Mouse (Mus musculus) limb, embryonic 10.5 days (tissue): ENCODE data around the gene Dgke. TPM values are rescaled to one million over a fixed set of nuclear protein-coding genes. Genes with fewer than 3 reads are reported as not detected.
"Not testable (repeated sequence)": the region's sequence is repeated elsewhere in the genome, so short reads cannot be mapped to it uniquely, and the experiment has no call there.

Experiments used
- DNase-seq: peaks from one replicate; pipeline ENCODE4 v3.0.0-alpha.2; 2017; ENCODE audit warnings: low spot score
- H3K27ac ChIP-seq: fragments of 300-500 bp; sonication (generic); 2 replicates; pipeline ENCODE4 v1.5.1; 2016; ENCODE audit warnings: mild to moderate bottlenecking
- H3K27me3 ChIP-seq: fragments of 300-500 bp; sonication (generic); 2 replicates; pipeline ENCODE4 v1.6.1; 2016; ENCODE audit warnings: low read depth, mild to moderate bottlenecking; ENCODE audit not compliant: poor library complexity, severe bottlenecking
- H3K36me3 ChIP-seq: fragments of 300-500 bp; sonication (generic); 2 replicates; pipeline ENCODE4 v1.6.1; 2016; ENCODE audit warnings: mild to moderate bottlenecking, moderate library complexity
- H3K4me1 ChIP-seq: fragments of 300-500 bp; sonication (generic); 2 replicates; pipeline ENCODE4 v1.6.1; 2016
- H3K4me3 ChIP-seq: fragments of 300-500 bp; sonication (generic); 2 replicates; pipeline ENCODE4 v1.5.1; 2016; ENCODE audit warnings: mild to moderate bottlenecking, moderate library complexity
- H3K9me3 ChIP-seq: fragments of 300-500 bp; sonication (generic); replicated peaks from 2 replicates; pipeline ENCODE4 v1.6.1; 2016; ENCODE audit warnings: mild to moderate bottlenecking
- WGBS: fragments of 180-500 bp; shearing (Covaris S2); methylation state at CpG from one replicate; pipeline ENCODE4 v1.1.7; 2016; 5-methylcytosine and 5-hydroxymethylcytosine counted together
- polyA plus RNA-seq: library from polyadenylated mRNA; unstranded; fragments of >200 nt; fragmentation: Nextera tagmentation; extraction: Ambion mirVana; gene quantifications from 2 replicates; pipeline ENCODE4 v1.2.1, GENCODE M21; 2016

Gene Dgke
- 3.7 and 5.6 TPM in 2 replicates for polyA plus RNA-seq

DNA sequence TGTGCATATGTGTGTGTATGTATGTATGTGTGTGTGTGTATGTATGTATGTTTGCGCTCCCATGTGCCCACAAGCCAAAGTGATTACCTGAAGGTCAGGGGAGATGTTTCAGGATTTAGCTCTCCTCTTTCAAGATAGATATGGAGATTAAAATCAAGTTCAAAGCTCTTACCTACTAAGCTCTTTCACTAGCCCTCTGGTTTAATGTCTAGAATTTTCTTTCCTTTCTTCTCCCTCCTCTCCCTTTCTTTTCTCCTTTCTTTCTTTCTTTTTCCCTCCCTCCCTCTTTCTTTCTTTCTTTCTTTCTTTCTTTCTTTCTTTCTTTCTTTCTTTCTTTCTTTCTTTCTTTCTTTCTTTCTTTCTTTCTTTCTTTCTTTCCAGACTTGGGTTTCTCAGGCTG, at the start of gene Dgke:
Dgke (minus strand) TSS at position 101 of the 400 bp plus-strand sequence.
- peaks cover 6% of the 10 kb centered on the region; the same call in 1 of the 2 replicates for H3K4me1 ChIP-seq
- H3K9me3 ChIP-seq, result no peaks in the 10 kb centered on the region
- no peak within 1 kb of the TSS for H3K4me3 ChIP-seq
- no peaks in the 10 kb centered on the region for H3K36me3 ChIP-seq
- no peak for DNase-seq
- no peak within 1 kb of the TSS; the same call in 1 of the 2 replicates for H3K27ac ChIP-seq
- no peaks in the 10 kb centered on the region for H3K27me3 ChIP-seq
- 100% methylated on average over 1 of the region's 1 CpGs for WGBS

DNA sequence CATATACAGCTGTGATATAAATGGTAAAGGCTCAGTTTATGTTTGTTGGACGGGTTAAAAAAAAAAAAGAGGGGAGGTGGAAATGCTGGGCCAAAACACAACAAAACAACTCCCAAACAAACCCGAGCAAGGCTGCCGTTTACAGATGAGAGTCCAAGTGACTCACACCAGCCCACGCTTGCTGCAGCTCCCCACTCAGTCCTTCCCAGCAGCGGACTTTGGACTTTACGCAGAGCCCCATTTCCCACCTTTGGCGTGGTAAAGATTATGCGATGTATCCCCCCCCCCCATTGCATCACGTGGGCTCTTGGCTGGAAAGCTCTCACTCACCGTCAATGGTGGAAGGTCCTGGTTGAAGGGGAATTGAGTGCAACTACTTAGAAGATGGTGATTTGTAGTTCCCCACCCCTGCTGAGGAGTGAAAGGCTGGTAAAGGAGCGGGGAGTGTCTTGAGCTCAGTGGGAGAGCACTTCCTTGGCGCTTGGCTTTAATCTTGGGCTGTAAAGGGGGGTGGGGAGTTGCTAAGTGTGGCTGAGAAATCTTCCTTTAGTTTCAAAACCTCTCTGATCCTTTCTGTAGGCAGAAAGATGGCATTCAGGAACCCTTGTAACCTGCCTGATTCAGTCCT, 40.6 kb upstream of the Dgke start:
- no peak overlapping the region for H3K27ac ChIP-seq
- H3K4me1 ChIP-seq, result 0 out of 2 replicates have a peak, but pooled peaks cover 5% of the 10 kb centered on the region
- DNase-seq, result no peak
- no peaks in the 10 kb centered on the region for H3K36me3 ChIP-seq
- H3K4me3 ChIP-seq, result no peak overlapping the region
- H3K9me3 ChIP-seq, result no peaks in the 10 kb centered on the region
- 16% methylated on average over 12 of the region's 12 CpGs for WGBS
- H3K27me3 ChIP-seq, result peaks cover 3% of the 10 kb centered on the region; the same call in 1 of the 2 replicates

DNA sequence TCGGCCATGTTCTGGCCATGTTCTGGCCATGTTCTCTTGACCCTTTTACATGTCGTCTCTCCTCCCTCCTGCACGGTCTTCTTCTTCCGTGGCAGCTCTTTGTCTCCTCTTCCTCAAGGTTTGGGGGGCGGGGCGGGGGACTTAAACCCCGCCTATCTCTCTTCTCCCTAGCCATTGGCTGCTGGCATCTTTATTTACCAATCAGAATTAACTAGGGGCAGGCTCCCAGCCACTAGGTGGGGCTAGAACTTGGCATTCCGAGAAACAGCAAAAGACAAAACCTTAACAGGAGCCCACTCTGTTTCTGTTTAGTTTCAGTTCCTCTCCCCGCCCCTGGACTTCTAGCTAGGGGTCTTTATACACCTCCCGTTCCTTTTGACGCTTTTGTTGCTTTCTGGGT, 39.2 kb upstream of the Dgke start:
- WGBS, result 89% methylated on average over 11 of the region's 11 CpGs
- Histone ChIP-seq H3K27ac (no peak overlapping the region), H3K9me3 (no peaks in the 10 kb centered on the region), H3K4me3 (no peak overlapping the region), H3K4me1 (peaks cover 8% of the 10 kb centered on the region; the same call in 1 of the 2 replicates), H3K36me3 (no peaks in the 10 kb centered on the region), H3K27me3 (peaks cover 6% of the 10 kb centered on the region; the same call in 1 of the 2 replicates)
- DNase-seq, result no peak

DNA sequence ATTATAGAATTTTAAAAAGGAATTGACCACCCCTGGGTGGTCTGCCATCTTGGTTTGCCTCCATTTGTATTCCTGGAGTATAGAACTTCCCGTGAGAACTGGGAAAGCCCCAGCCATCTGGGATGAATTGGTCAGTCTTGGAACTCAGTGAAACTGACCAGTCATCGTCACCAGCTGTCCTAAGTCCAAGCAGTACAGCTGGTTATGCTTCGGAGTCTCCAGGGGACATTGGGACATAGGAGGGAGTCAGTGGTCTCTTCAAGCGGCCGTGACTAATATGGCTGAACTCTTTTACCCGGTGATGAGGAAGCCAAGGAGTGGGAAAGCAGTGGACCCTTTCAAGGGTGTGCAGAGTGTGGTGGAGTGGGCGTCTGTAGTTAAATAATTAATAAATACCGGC, 38.6 kb upstream of the Dgke start:
- Histone ChIP-seq H3K4me1 (peaks cover 10% of the 10 kb centered on the region; the same call in 1 of the 2 replicates), H3K9me3 (no peaks in the 10 kb centered on the region), H3K27ac (no peak overlapping the region), H3K27me3 (peaks cover 6% of the 10 kb centered on the region; the same call in 1 of the 2 replicates), H3K36me3 (no peaks in the 10 kb centered on the region), H3K4me3 (no peak overlapping the region)
- no peak for DNase-seq
- WGBS, result 93% methylated on average over 8 of the region's 8 CpGs

DNA sequence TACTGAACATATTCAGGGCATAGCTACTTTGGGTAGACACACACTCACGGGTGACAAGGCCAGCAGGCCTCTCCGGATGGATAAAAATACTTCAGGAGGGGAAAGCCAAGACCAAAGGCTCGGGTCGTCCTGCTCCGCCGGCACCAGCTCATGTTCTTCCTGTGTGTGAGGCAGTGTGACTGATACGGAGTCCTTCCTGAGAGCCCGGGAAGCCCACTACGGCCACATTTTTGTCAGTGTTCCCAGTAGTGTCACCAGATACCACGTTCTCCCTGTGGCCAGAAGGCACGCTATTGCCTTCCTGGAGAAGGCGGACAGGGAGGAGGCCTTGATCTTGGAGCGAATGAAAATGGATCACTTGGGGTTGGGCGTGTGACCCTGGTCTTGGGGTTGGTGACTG, 36.5 kb upstream of the Dgke start:
- Histone ChIP-seq H3K4me3 (no peak overlapping the region), H3K27ac (no peak overlapping the region), H3K9me3 (no peaks in the 10 kb centered on the region), H3K36me3 (no peaks in the 10 kb centered on the region), H3K27me3 (0 out of 2 replicates have a peak, but pooled peaks cover 6% of the 10 kb centered on the region), H3K4me1 (peaks cover 10% of the 10 kb centered on the region; the same call in 1 of the 2 replicates)
- 91% methylated on average over 14 of the region's 14 CpGs for WGBS
- DNase-seq, result no peak

DNA sequence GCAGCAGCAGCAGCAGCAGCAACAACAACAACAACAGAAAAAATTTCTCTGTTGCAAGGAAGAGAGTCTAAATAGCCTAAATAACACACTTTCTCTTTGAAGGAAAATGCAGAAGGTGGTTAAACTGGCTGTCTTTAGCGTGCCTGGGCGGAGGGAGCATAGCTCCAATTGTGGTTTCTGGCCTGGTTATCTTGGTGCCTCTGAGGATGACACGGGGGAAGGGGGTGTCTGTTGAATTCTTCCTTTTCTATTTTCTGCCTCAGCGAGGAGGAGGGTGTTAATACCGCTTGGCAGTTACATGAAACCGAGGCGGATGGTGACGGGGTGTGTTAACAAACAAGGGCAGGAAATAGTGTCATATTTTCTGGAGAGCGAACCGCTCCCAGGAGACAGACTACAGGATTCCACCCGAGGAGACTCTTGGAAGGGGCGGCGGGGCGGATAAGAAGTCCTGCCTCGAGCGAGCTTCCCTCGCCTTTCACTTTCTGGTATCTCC, 34.2 kb upstream of the Dgke start:
- no peak for DNase-seq
- no peak overlapping the region for H3K27ac ChIP-seq
- WGBS, result 54% methylated on average over 17 of the region's 17 CpGs

DNA sequence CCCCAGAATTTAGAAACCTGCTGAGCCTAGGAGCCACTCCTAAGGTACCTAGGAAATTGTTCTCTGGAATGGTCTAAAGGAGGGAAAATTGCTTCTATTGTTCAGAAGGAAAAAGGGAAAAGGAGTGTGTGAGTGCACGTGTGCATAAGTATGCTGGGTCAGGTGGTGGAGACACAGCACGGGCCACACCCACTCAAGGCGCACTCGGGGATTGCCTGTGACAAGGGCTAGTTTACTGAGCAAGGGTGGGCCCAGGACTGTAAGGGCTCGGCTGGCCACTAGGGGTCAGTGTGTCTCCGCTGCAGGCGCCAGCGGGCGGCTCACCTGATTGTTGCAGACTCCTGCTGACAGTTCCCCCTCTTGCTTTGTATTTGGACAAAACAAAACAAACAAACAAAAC, 33.8 kb upstream of the Dgke start:
- DNase-seq, result peak; percentile 89
- 0 out of 2 replicates have a peak, but pooled peaks cover 6% of the 10 kb centered on the region for H3K27me3 ChIP-seq
- no peaks in the 10 kb centered on the region for H3K36me3 ChIP-seq
- H3K4me1 ChIP-seq, result peaks cover 5% of the 10 kb centered on the region; the same call in 1 of the 2 replicates
- no peak overlapping the region for H3K4me3 ChIP-seq
- no peak overlapping the region for H3K27ac ChIP-seq
- 3% methylated on average over 9 of the region's 9 CpGs for WGBS
- no peaks in the 10 kb centered on the region for H3K9me3 ChIP-seq

More for the DNA sequence above, 34.2 kb upstream of the Dgke start:
- no peaks in the 10 kb centered on the region for H3K36me3 ChIP-seq
- no peaks in the 10 kb centered on the region for H3K9me3 ChIP-seq
- peaks cover 5% of the 10 kb centered on the region; the same call in 1 of the 2 replicates for H3K4me1 ChIP-seq
- 0 out of 2 replicates have a peak, but pooled peaks cover 6% of the 10 kb centered on the region for H3K27me3 ChIP-seq
- H3K4me3 ChIP-seq, result no peak overlapping the region; the same call in 1 of the 2 replicates

DNA sequence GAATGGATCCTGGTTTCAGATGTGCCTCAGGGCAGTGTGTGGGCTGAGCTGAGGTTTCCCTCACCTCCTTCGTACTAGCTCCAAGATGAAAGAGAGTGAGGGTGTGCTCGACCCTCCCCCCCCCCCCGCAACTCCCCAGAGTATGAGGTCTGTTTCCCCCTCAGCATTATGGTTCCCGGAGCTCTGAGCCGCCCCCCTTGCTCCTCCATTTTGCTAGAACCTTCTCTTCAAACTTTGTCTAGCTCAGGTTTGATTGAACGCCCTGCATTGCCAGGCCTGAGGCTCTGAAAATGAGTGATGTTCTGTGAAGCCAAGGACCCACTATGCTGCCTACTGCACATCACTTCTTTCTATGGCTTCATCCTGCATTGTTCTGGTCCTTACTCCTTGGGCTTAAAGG, 32.3 kb upstream of the Dgke start:
- DNase-seq, result no peak
- no peak overlapping the region for H3K27ac ChIP-seq
- H3K4me3 ChIP-seq, result no peak overlapping the region
- H3K4me1 ChIP-seq, result peaks cover 5% of the 10 kb centered on the region; the same call in 1 of the 2 replicates
- WGBS, result 70% methylated on average over 6 of the region's 6 CpGs
- H3K36me3 ChIP-seq, result no peaks in the 10 kb centered on the region
- no peaks in the 10 kb centered on the region for H3K9me3 ChIP-seq
- 0 out of 2 replicates have a peak, but pooled peaks cover 6% of the 10 kb centered on the region for H3K27me3 ChIP-seq

DNA sequence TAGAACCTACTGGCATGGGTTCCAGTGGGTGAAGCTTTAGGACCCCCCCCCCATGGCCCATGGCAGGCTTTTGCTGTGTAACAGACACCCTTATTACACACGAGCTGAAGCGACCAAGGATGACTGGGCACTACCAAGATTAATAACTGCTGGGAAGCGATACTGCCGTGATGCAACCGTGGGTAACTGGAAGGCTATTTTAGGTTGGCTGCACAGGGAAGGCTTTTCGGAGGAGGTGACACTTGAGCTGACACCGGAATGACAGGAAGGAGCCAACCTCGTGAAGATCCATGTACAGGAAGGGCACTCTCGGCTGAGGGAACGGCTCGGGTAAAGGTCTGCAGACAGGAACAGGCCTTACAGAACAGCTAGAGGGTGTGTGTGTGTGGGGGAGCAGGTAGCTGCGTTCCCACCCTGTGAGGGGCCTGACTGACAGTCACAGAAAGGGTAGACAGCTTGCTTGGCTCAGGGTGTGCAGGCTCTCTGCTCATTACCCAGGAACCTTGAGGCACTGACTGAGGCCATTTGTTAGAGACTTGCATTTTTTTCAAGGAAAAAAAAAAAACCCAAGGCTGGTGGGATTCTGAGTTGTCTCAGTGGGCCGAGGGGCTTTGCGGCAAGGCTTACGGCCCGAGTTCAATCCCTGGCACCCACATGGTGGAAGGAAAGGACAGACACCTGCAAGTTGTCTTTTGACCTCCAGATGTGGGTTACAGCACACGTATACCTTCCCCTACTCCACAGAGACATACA, 31.6 kb upstream of the Dgke start:
- no peak overlapping the region for H3K4me3 ChIP-seq
- H3K9me3 ChIP-seq, result no peaks in the 10 kb centered on the region
- H3K27me3 ChIP-seq, result 0 out of 2 replicates have a peak, but pooled peaks cover 6% of the 10 kb centered on the region
- H3K4me1 ChIP-seq, result peaks cover 5% of the 10 kb centered on the region; the same call in 1 of the 2 replicates
- 87% methylated on average over 17 of the region's 17 CpGs for WGBS
- no peak overlapping the region for H3K27ac ChIP-seq
- H3K36me3 ChIP-seq, result no peaks in the 10 kb centered on the region
- no peak for DNase-seq

DNA sequence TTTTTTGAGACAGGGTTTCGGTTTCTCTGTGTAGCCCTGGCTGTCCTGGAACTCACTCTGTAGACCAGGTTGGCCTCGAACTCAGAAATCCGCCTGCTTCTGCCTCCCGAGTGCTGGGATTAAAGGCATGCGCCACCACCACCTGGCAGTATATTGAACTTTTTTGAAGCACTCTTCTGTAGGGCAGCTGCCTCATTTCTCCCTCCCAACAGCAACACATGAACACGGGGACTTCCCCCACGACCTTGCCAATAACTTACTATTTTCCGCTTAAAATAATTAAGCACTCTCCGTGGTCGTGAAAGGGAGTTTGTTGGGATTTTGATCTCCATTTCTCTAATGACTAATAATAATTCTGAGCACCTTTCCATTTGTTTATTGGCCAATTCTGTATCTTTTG, 30.6 kb upstream of the Dgke start:
- H3K9me3 ChIP-seq, H3K4me1 ChIP-seq, H3K27ac ChIP-seq, H3K27me3 ChIP-seq, H3K36me3 ChIP-seq, H3K4me3 ChIP-seq, DNase-seq: not testable (repeated sequence)
- WGBS, result 92% methylated on average over 10 of the region's 10 CpGs

DNA sequence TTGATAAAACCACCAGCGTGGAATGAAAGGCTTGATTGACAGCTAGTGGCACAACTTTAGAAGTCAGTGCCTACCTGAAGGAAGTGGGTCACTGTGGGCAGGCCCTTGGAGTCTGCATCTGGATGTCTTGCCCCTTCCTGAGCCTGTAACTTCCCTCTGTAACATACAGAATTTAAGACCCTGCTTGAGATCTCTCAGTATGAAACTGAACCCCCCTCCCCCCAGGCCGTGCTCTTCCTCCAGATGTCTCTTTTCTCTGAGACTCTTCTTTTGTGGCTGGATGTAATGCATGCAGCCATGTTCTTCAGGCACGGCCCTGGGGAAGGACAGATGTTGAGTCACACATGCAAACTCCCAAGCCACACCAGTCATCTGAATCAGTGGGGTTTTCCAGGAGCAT, 28.7 kb upstream of the Dgke start:
- WGBS, result 76% methylated on average over 3 of the region's 3 CpGs

DNA sequence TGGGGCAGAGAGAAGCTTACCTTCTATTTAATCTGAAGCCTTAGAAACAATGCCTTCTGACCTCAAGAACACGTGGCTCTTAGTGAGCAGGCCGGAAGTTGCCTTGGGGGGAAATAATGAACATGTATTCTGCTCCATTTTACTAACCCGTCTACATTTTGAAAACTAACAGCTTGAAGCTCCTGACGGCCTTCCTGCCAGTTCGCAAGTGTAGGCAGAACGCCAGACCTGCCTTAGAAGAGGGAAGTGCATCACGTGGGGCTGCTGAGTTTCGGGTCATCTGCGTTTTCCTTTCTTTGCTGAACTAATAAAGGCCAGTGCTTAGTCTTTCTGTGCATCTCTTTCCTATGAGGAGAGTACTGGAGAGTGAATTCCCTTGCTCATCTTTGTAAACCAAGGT, 26.1 kb upstream of the Dgke start:
- Histone ChIP-seq H3K36me3 (no peaks in the 10 kb centered on the region), H3K27ac (no peak overlapping the region), H3K4me1 (no peaks in the 10 kb centered on the region), H3K27me3 (no peaks in the 10 kb centered on the region), H3K9me3 (no peaks in the 10 kb centered on the region), H3K4me3 (no peak overlapping the region)
- DNase-seq, result no peak
- WGBS, result 86% methylated on average over 9 of the region's 9 CpGs

More for the DNA sequence above, 28.7 kb upstream of the Dgke start:
- Histone ChIP-seq H3K4me3 (no peak overlapping the region), H3K27me3 (no peaks in the 10 kb centered on the region), H3K36me3 (no peaks in the 10 kb centered on the region), H3K27ac (no peak overlapping the region), H3K9me3 (no peaks in the 10 kb centered on the region), H3K4me1 (no peaks in the 10 kb centered on the region)
- no peak for DNase-seq

DNA sequence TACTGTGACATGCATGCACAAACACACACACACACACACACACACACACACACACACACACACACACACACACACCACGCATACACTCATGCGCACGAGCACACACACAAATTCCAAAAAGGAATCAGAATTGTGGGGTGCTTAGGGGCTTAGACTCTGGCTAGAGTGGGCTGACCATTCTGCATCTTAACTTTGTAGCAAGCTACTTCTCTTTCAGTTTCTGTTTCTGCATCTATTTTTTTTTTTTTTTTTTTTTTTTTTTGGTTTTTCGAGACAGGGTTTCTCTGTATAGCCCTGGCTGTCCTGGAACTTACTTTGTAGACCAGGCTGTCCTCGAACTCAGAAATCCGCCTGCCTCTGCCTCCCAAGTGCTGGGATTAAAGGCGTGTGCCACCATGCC, 23.7 kb upstream of the Dgke start:
- not testable (repeated sequence) for H3K27ac ChIP-seq, DNase-seq, H3K9me3 ChIP-seq, H3K4me1 ChIP-seq, H3K36me3 ChIP-seq, H3K27me3 ChIP-seq, H3K4me3 ChIP-seq
- 92% methylated on average over 6 of the region's 7 CpGs for WGBS
